Mouse (Mus musculus) megakaryocyte, embryonic 14.5 days (primary cell): ENCODE measurements at regions not wholly inside any gene's neighbourhood (a gene's known extent, or its start where the extent isn't known, plus 50 kb on each side); places are given as distances from the start of the nearest gene placed in this dataset.

Experiments
- FLI1 ChIP-seq: IDR thresholded peaks from 2 replicates; pipeline ENCODE4 v1.6.1; 2012; ENCODE audit warnings: low read length, inconsistent platforms, mixed read lengths
- GATA1 ChIP-seq: IDR thresholded peaks from 3 replicates; pipeline ENCODE4 v1.6.1; 2012; ENCODE audit warnings: mixed read lengths, low read length, inconsistent platforms, borderline replicate concordance

- TF ChIP-seq GATA1 (no peak), FLI1 (no peak)
Observed at GRCm38 (mm10) chr10:44582736-44583135, 54.4 kb upstream of the Prdm1 start.
